9 mouse cellular contexts compared by ENCODE assay signal in the genomic region with DNA sequence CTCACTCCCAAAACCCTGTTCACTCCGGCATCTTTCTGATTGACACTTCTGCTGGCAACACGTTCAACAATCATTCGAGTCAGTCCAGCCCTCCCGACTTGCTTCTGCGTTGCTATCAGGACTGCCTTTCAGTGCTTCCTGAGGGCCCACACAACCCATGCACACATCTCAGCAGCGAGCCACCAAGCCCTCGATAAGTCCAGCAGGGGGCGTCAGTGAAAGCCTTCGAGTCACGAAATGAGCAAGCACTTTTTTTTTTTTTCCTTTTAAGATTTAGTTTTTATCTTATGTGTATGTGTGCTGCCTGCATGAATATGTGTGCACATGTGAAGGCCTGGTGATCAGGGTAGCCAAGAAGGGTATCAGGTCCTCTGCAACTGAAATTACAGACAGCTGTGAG. TPM values are rescaled to one million over a fixed set of nuclear protein-coding genes. Genes with fewer than 3 reads are reported as not detected.
DNase-seq lines count a peak whose midpoint lies in the region; ATAC-seq and TF ChIP-seq lines count a peak whose summit lies in the region.
"Had no signal": no experiment of that assay in that cellular context is flagged by ENCODE, and none has a peak within 500 bp of the region (broad histone marks: within the 10 kb centered on the region; RNA-seq: fewer than 3 reads in every experiment).

No protein-coding gene starts in this region.

- no peak overlapping the region for H3K4me2 ChIP-seq in forebrain, embryonic 11.5 days (ENCODE audit: low read depth, low read length, severe bottlenecking)
- H3K4me2 ChIP-seq in forebrain, embryonic 12.5 days: no peak overlapping the region
- H3K4me2 ChIP-seq in kidney, postnatal 0 days (ENCODE audit: low read length): no peak overlapping the region
- H3K4me2 ChIP-seq: stomach, embryonic 15.5 days had no signal

- no peaks in the 10 kb centered on the region for H3K9me3 ChIP-seq in forebrain, embryonic 11.5 days (ENCODE audit: control insufficient read depth, low read length)
- no peaks in the 10 kb centered on the region for H3K9me3 ChIP-seq in forebrain, embryonic 12.5 days
- no peaks in the 10 kb centered on the region for H3K9me3 ChIP-seq in kidney, postnatal 0 days (replicated peaks; ENCODE audit: low read length)
- H3K9me3 ChIP-seq: stomach, embryonic 15.5 days had no signal

- ATAC-seq in forebrain, embryonic 11.5 days (replicated peaks; ENCODE audit: low FRiP score): no peak
- ATAC-seq in forebrain, embryonic 12.5 days (ENCODE audit: low FRiP score): no peak
- no peak for ATAC-seq in kidney, postnatal 0 days (replicated peaks; ENCODE audit: low FRiP score, low read depth)

- no peak overlapping the region for H3K9ac ChIP-seq in forebrain, embryonic 11.5 days (ENCODE audit: low read length)
- no peak overlapping the region for H3K9ac ChIP-seq in forebrain, embryonic 12.5 days
- H3K9ac ChIP-seq in kidney, postnatal 0 days (ENCODE audit: low read depth, low read length): no peak overlapping the region
- H3K9ac ChIP-seq: stomach, embryonic 15.5 days had no signal

- H3K36me3 ChIP-seq in forebrain, embryonic 11.5 days (ENCODE audit: control insufficient read depth, insufficient read depth, low read length): no peaks in the 10 kb centered on the region
- H3K36me3 ChIP-seq in forebrain, embryonic 12.5 days (replicated peaks): no peaks in the 10 kb centered on the region
- H3K36me3 ChIP-seq in kidney, postnatal 0 days (ENCODE audit: insufficient read depth, low read length): no peaks in the 10 kb centered on the region
- H3K36me3 ChIP-seq in splenic B cell, adult 2 months (ENCODE audit: control insufficient read depth, insufficient read depth, low read length, poor library complexity, severe bottlenecking): no peaks in the 10 kb centered on the region
- H3K36me3 ChIP-seq: stomach, embryonic 15.5 days had no signal

- H3K4me3 ChIP-seq in forebrain, embryonic 11.5 days (ENCODE audit: low read depth, low read length): no peak overlapping the region
- H3K4me3 ChIP-seq in forebrain, embryonic 12.5 days (replicated peaks): no peak overlapping the region
- H3K4me3 ChIP-seq in cortical plate, adult 2 months (ENCODE audit: insufficient read depth, low read length): no peak overlapping the region
- no peak overlapping the region for H3K4me3 ChIP-seq in kidney, postnatal 0 days (replicated peaks; ENCODE audit: low read depth, low read length)
- H3K4me3 ChIP-seq: stomach, embryonic 15.5 days had no signal

- no peaks in the 10 kb centered on the region for H3K4me1 ChIP-seq in forebrain, embryonic 11.5 days (replicated peaks; ENCODE audit: control insufficient read depth, insufficient read depth, low read length)
- peaks cover 5% of the 10 kb centered on the region; the same call in 1 of the 2 replicates for H3K4me1 ChIP-seq in forebrain, embryonic 12.5 days
- H3K4me1 ChIP-seq in cortical plate, adult 2 months (ENCODE audit: control insufficient read depth, insufficient read depth, low read length): no peaks in the 10 kb centered on the region
- H3K4me1 ChIP-seq in kidney, postnatal 0 days (replicated peaks; ENCODE audit: insufficient read depth, low read length): no peaks in the 10 kb centered on the region
- H3K4me1 ChIP-seq: stomach, embryonic 15.5 days had no signal

- no peak for TF ChIP-seq POLR2A in cortical plate, adult 2 months (IDR thresholded peaks at IDR 0.05; ENCODE audit: extremely low read depth, insufficient read depth, low read length)

- peak; percentile 54 for TF ChIP-seq CTCF in cortical plate, adult 2 months (IDR thresholded peaks at IDR 0.05; ENCODE audit: extremely low read depth, insufficient read depth, low read length)
- TF ChIP-seq CTCF in kidney, postnatal 0 days (IDR thresholded peaks at IDR 0.05; ENCODE audit: low read depth): peak; percentile 79

- H3K27ac ChIP-seq in forebrain, embryonic 11.5 days (ENCODE audit: low read depth, low read length): no peak overlapping the region
- no peak overlapping the region for H3K27ac ChIP-seq in forebrain, embryonic 12.5 days
- no peak overlapping the region for H3K27ac ChIP-seq in cortical plate, adult 2 months (ENCODE audit: insufficient read depth, low read length)
- H3K27ac ChIP-seq in kidney, postnatal 0 days: no peak overlapping the region
- H3K27ac ChIP-seq: stomach, embryonic 15.5 days had no signal

- whole genome bisulfite sequencing in forebrain, embryonic 11.5 days: 33% methylated on average over 10 of the region's 10 CpGs
- 29% methylated on average over 10 of the region's 10 CpGs for whole genome bisulfite sequencing in forebrain, embryonic 12.5 days
- 36% methylated on average over 10 of the region's 10 CpGs for WGBS in kidney, postnatal 0 days

- no peaks in the 10 kb centered on the region for H3K27me3 ChIP-seq in forebrain, embryonic 11.5 days (ENCODE audit: control insufficient read depth, insufficient read depth, low read length)
- H3K27me3 ChIP-seq in forebrain, embryonic 12.5 days: no peaks in the 10 kb centered on the region
- H3K27me3 ChIP-seq in kidney, postnatal 0 days (ENCODE audit: insufficient read depth, low read length): no peaks in the 10 kb centered on the region
- no peaks in the 10 kb centered on the region for H3K27me3 ChIP-seq in splenic B cell, adult 2 months (ENCODE audit: control insufficient read depth, insufficient read depth, low read length, poor library complexity, severe bottlenecking)
- H3K27me3 ChIP-seq: stomach, embryonic 15.5 days had no signal

- DNase-seq in forebrain, embryonic 11.5 days (ENCODE audit: low spot score): peak; percentile 75
- peak; percentile 11 to 58 for DNase-seq in spleen, postnatal 10 days (ENCODE audit: low spot score in 2 of 2)
- no peak for DNase-seq in spleen, adult 12 weeks (ENCODE audit: low spot score)
- peak; percentile 57 for DNase-seq in kidney, postnatal 0 days (ENCODE audit: low spot score)
- peak; percentile 48 to 55 for DNase-seq in lung, postnatal 4 days
- peak; percentile 62 for DNase-seq in splenic B cell, adult 2 months (ENCODE audit: low read depth, low spot score)

RNA-seq across cellular contexts. Expression of a gene that starts 16.5 kb away (rescaled TPM):
- 39.8 and 42.9 TPM in 2 replicates for polyA plus RNA-seq in forebrain, embryonic 11.5 days (2014; fragmentation: Nextera tagmentation; extraction: Ambion mirVana)
- polyA plus RNA-seq in forebrain, embryonic 12.5 days (2016; fragmentation: Nextera tagmentation; extraction: Ambion mirVana): 42.2 and 42.8 TPM in 2 replicates
- 14.3 and 15.3 TPM in 2 replicates for polyA plus RNA-seq in cortical plate, adult 2 months (2012; rRNA removed)
- polyA plus RNA-seq in kidney, postnatal 0 days (2015; fragmentation: Nextera tagmentation; extraction: Ambion mirVana): 29.8 and 33.7 TPM in 2 replicates
